Mouse (Mus musculus): ENCODE results near the gene Ubxn2a. TPM values are rescaled to one million over a fixed set of nuclear protein-coding genes. Genes with fewer than 3 reads are reported as not detected.
"Not testable (repeated sequence)": the region's sequence is repeated elsewhere in the genome, so short reads cannot be mapped to it uniquely, and the experiment has no call there.

The Ubxn2a gene
- polyA plus RNA-seq, 1 experiment from 2014 or later = 32.1 TPM

- not testable (repeated sequence) for H3K4me1 ChIP-seq (replicated peaks); ATAC-seq (replicated peaks; ENCODE audit: insufficient number of reproducible peaks, insufficient read depth, low FRiP score, low read depth); H3K4me2 ChIP-seq; H3K4me3 ChIP-seq; H3K9ac ChIP-seq; H3K27ac ChIP-seq; H3K9me3 ChIP-seq (replicated peaks); H3K36me3 ChIP-seq; H3K27me3 ChIP-seq
- 88% methylated on average over 1 of the region's 1 CpGs for WGBS
These were observed 3.0 kb upstream of the Ubxn2a start for GRCm38 (mm10) chr12:4910496-4910895.

GRCm38 (mm10) chr12:4908391-4908790, 886 bp upstream of the Ubxn2a start:
- 86% methylated on average over 7 of the region's 7 CpGs for WGBS
- no peak overlapping the region for H3K9ac ChIP-seq
- no peak for ATAC-seq (replicated peaks; ENCODE audit: insufficient number of reproducible peaks, insufficient read depth, low FRiP score, low read depth)
- H3K4me2 ChIP-seq = no peak overlapping the region
- H3K9me3 ChIP-seq (replicated peaks) = no peaks in the 10 kb centered on the region
- no peaks in the 10 kb centered on the region for H3K27me3 ChIP-seq
- H3K27ac ChIP-seq = no peak overlapping the region
- no peak overlapping the region for H3K4me3 ChIP-seq
- H3K4me1 ChIP-seq (replicated peaks) = no peaks in the 10 kb centered on the region
- H3K36me3 ChIP-seq = no peaks in the 10 kb centered on the region

GRCm38 (mm10) chr12:4906476-4906875, 1.0 kb downstream of the Ubxn2a start:
- H3K4me2 ChIP-seq = peak overlapping the region; percentile 91
- H3K27ac ChIP-seq = peak overlapping the region; percentile 91
- no peaks in the 10 kb centered on the region for H3K4me1 ChIP-seq (replicated peaks)
- H3K36me3 ChIP-seq = 0 out of 2 replicates have a peak, but pooled peaks cover 3% of the 10 kb centered on the region
- peak overlapping the region; percentile 89 for H3K4me3 ChIP-seq
- no peak for ATAC-seq (replicated peaks; ENCODE audit: insufficient number of reproducible peaks, insufficient read depth, low FRiP score, low read depth)
- H3K9ac ChIP-seq = peak overlapping the region; percentile 93
- H3K9me3 ChIP-seq (replicated peaks) = no peaks in the 10 kb centered on the region
- 46% methylated on average over 7 of the region's 7 CpGs for WGBS
- H3K27me3 ChIP-seq = no peaks in the 10 kb centered on the region

GRCm38 (mm10) chr12:4905946-4906345, 1.6 kb downstream of the Ubxn2a start:
- no peak overlapping the region for H3K27ac ChIP-seq
- 79% methylated on average over 7 of the region's 7 CpGs for WGBS
- H3K9me3 ChIP-seq (replicated peaks) = no peaks in the 10 kb centered on the region
- no peak overlapping the region for H3K4me3 ChIP-seq
- H3K4me1 ChIP-seq (replicated peaks) = no peaks in the 10 kb centered on the region
- ATAC-seq (replicated peaks; ENCODE audit: insufficient number of reproducible peaks, insufficient read depth, low FRiP score, low read depth) = no peak
- H3K27me3 ChIP-seq = no peaks in the 10 kb centered on the region
- H3K36me3 ChIP-seq = 0 out of 2 replicates have a peak, but pooled peaks cover 3% of the 10 kb centered on the region
- no peak overlapping the region for H3K4me2 ChIP-seq
- H3K9ac ChIP-seq = no peak overlapping the region

- H3K36me3 ChIP-seq = peaks cover 9% of the 10 kb centered on the region
- H3K4me3 ChIP-seq = no peak overlapping the region
- H3K4me2 ChIP-seq = no peak overlapping the region
- no peak for ATAC-seq (replicated peaks; ENCODE audit: insufficient number of reproducible peaks, insufficient read depth, low FRiP score, low read depth)
- no peaks in the 10 kb centered on the region; the same call in 1 of the 2 replicates for H3K9me3 ChIP-seq (replicated peaks)
- H3K4me1 ChIP-seq (replicated peaks) = no peaks in the 10 kb centered on the region
- no peak overlapping the region for H3K9ac ChIP-seq
- H3K27ac ChIP-seq = no peak overlapping the region
- no peaks in the 10 kb centered on the region for H3K27me3 ChIP-seq
- 96% methylated on average over 5 of the region's 5 CpGs for WGBS
These were observed 9.5 kb downstream of the Ubxn2a start for GRCm38 (mm10) chr12:4898024-4898423.

GRCm38 (mm10) chr12:4889891-4890290, 17.6 kb downstream of the Ubxn2a start:
- ATAC-seq (replicated peaks; ENCODE audit: insufficient number of reproducible peaks, insufficient read depth, low FRiP score, low read depth) = no peak
- Histone ChIP-seq H3K4me2 (no peak overlapping the region), H3K9me3 (replicated peaks) (no peaks in the 10 kb centered on the region), H3K4me3 (no peak overlapping the region), H3K9ac (no peak overlapping the region), H3K4me1 (replicated peaks) (peaks cover 4% of the 10 kb centered on the region), H3K27me3 (no peaks in the 10 kb centered on the region), H3K36me3 (peaks cover 12% of the 10 kb centered on the region), H3K27ac (no peak overlapping the region)
- 84% methylated on average over 1 of the region's 1 CpGs for WGBS

GRCm38 (mm10) chr12:4889251-4889650, 18.3 kb downstream of the Ubxn2a start:
- Histone ChIP-seq H3K4me3 (no peak overlapping the region), H3K9me3 (replicated peaks) (no peaks in the 10 kb centered on the region), H3K36me3 (peaks cover 9% of the 10 kb centered on the region), H3K4me1 (replicated peaks) (peaks cover 4% of the 10 kb centered on the region), H3K27ac (no peak overlapping the region), H3K4me2 (no peak overlapping the region), H3K9ac (no peak overlapping the region), H3K27me3 (no peaks in the 10 kb centered on the region)
- ATAC-seq (replicated peaks; ENCODE audit: insufficient number of reproducible peaks, insufficient read depth, low FRiP score, low read depth) = no peak
- WGBS = 58% methylated on average over 2 of the region's 2 CpGs

GRCm38 (mm10) chr12:4888739-4889138, 18.8 kb downstream of the Ubxn2a start:
- Histone ChIP-seq H3K9me3 (replicated peaks) (no peaks in the 10 kb centered on the region), H3K27me3 (no peaks in the 10 kb centered on the region), H3K36me3 (peaks cover 5% of the 10 kb centered on the region; the same call in 1 of the 2 replicates), H3K27ac (no peak overlapping the region), H3K4me2 (no peak overlapping the region), H3K9ac (no peak overlapping the region), H3K4me1 (replicated peaks) (peaks cover 4% of the 10 kb centered on the region), H3K4me3 (no peak overlapping the region)
- no peak for ATAC-seq (replicated peaks; ENCODE audit: insufficient number of reproducible peaks, insufficient read depth, low FRiP score, low read depth)

GRCm38 (mm10) chr12:4886581-4886980, 20.9 kb downstream of the Ubxn2a start:
- not testable (repeated sequence) for ATAC-seq (replicated peaks; ENCODE audit: insufficient number of reproducible peaks, insufficient read depth, low FRiP score, low read depth); H3K4me2 ChIP-seq; H3K4me1 ChIP-seq (replicated peaks); H3K9ac ChIP-seq; H3K27ac ChIP-seq; H3K27me3 ChIP-seq; H3K9me3 ChIP-seq (replicated peaks); H3K4me3 ChIP-seq
- H3K36me3 ChIP-seq = peaks cover 13% of the 10 kb centered on the region
- WGBS = 94% methylated on average over 4 of the region's 4 CpGs

GRCm38 (mm10) chr12:4885062-4885461, 22.4 kb downstream of the Ubxn2a start:
- Histone ChIP-seq H3K4me2 (no peak overlapping the region), H3K27ac (no peak overlapping the region), H3K27me3 (no peaks in the 10 kb centered on the region), H3K4me1 (replicated peaks) (peaks cover 4% of the 10 kb centered on the region), H3K9me3 (replicated peaks) (no peaks in the 10 kb centered on the region), H3K36me3 (peaks cover 11% of the 10 kb centered on the region), H3K4me3 (no peak overlapping the region), H3K9ac (no peak overlapping the region)
- ATAC-seq (replicated peaks; ENCODE audit: insufficient number of reproducible peaks, insufficient read depth, low FRiP score, low read depth) = no peak
- 76% methylated on average over 1 of the region's 1 CpGs for WGBS

- H3K4me3 ChIP-seq = no peak overlapping the region
- no peak overlapping the region for H3K4me2 ChIP-seq
- ATAC-seq (replicated peaks; ENCODE audit: insufficient number of reproducible peaks, insufficient read depth, low FRiP score, low read depth) = no peak
- no peak overlapping the region for H3K27ac ChIP-seq
- 80% methylated on average over 2 of the region's 2 CpGs for whole genome bisulfite sequencing
- no peaks in the 10 kb centered on the region for H3K27me3 ChIP-seq
- H3K4me1 ChIP-seq (replicated peaks) = no peaks in the 10 kb centered on the region
- H3K9ac ChIP-seq = no peak overlapping the region
- peaks cover 24% of the 10 kb centered on the region for H3K36me3 ChIP-seq
- H3K9me3 ChIP-seq (replicated peaks) = no peaks in the 10 kb centered on the region
These were observed 25.4 kb downstream of the Ubxn2a start for GRCm38 (mm10) chr12:4882086-4882485.

- Histone ChIP-seq H3K27ac (no peak overlapping the region), H3K9me3 (replicated peaks) (no peaks in the 10 kb centered on the region), H3K9ac (no peak overlapping the region), H3K27me3 (no peaks in the 10 kb centered on the region), H3K4me2 (no peak overlapping the region), H3K4me3 (no peak overlapping the region), H3K36me3 (peaks cover 24% of the 10 kb centered on the region), H3K4me1 (replicated peaks) (peaks cover 11% of the 10 kb centered on the region)
- no peak for ATAC-seq (replicated peaks; ENCODE audit: insufficient number of reproducible peaks, insufficient read depth, low FRiP score, low read depth)
- WGBS = 91% methylated on average over 5 of the region's 5 CpGs
These were observed 28.5 kb downstream of the Ubxn2a start for GRCm38 (mm10) chr12:4879048-4879447.

Measured in heart, embryonic 15.5 days (tissue).